Mouse (Mus musculus) myocyte (in vitro differentiated cells): ENCODE measurements around the gene Ogdh. TPM values are rescaled to one million over a fixed set of nuclear protein-coding genes. Genes with fewer than 3 reads are reported as not detected.
A peak's percentile ranks its signal among the peaks of the same experiment; 100 is the strongest.

Experiments used
- H3K27me3 ChIP-seq: one replicate; pipeline ENCODE4 v1.6.1; 2011; ENCODE audit not compliant: control insufficient read depth, insufficient read depth, insufficient read length
- H3K36me3 ChIP-seq: one replicate; pipeline ENCODE4 v1.6.1; 2011; ENCODE audit not compliant: control insufficient read depth, insufficient read depth
- H3K4me2 ChIP-seq: one replicate; pipeline ENCODE4 v1.6.1; 2011; ENCODE audit warnings: low read depth, control low read depth
- H3K4me3 ChIP-seq: one replicate; pipeline ENCODE4 v1.5.1; 2011; ENCODE audit warnings: mild to moderate bottlenecking, control low read depth, moderate library complexity
- H3K79me2 ChIP-seq: one replicate; pipeline ENCODE4 v1.6.1; 2011; ENCODE audit not compliant: control insufficient read depth, insufficient read depth
- H3ac ChIP-seq: one replicate; pipeline ENCODE4 v1.6.1; 2011; ENCODE audit not compliant: control insufficient read depth, insufficient read length
- CEBPB ChIP-seq: IDR thresholded peaks from 2 replicates; pipeline ENCODE4 v1.6.1; 2011; ENCODE audit warnings: mild to moderate bottlenecking, moderate library complexity; ENCODE audit not compliant: poor library complexity, insufficient read depth, severe bottlenecking
- E2F4 ChIP-seq: IDR thresholded peaks from one replicate; pipeline ENCODE4 v1.6.1; 2011; ENCODE audit warnings: mild to moderate bottlenecking, control low read depth, moderate library complexity; ENCODE audit not compliant: insufficient read depth
- MAX ChIP-seq: IDR thresholded peaks from one replicate; pipeline ENCODE4 v1.6.1; 2011; ENCODE audit warnings: low read depth, mild to moderate bottlenecking, control low read depth
- MYOD1 ChIP-seq, 3 experiments: IDR thresholded peaks; one replicate each; pipeline ENCODE4 v1.6.1; 2011; ENCODE audit warnings: control low read depth in 2 of 3, low read depth in 2 of 3, mild to moderate bottlenecking in 2 of 3, moderate library complexity in 1 of 3; ENCODE audit not compliant: insufficient read length in 2 of 3, control insufficient read depth in 1 of 3
- MYOG ChIP-seq, 3 experiments: IDR thresholded peaks; one replicate each; pipeline ENCODE4 v1.6.1; 2011; ENCODE audit warnings: control low read depth in 2 of 3, low read depth in 2 of 3, mild to moderate bottlenecking in 2 of 3; ENCODE audit not compliant: insufficient read length in 2 of 3, control insufficient read depth in 1 of 3, insufficient read depth in 1 of 3
- POLR2A ChIP-seq: IDR thresholded peaks from one replicate; pipeline ENCODE4 v1.6.1; 2011; ENCODE audit warnings: low read depth, mild to moderate bottlenecking, control low read depth, moderate library complexity; ENCODE audit not compliant: insufficient read length
- POLR2AphosphoS2 ChIP-seq: IDR thresholded peaks from one replicate; pipeline ENCODE4 v1.6.1; 2011; ENCODE audit warnings: low read depth, control low read depth; ENCODE audit not compliant: insufficient read length
- REST ChIP-seq: IDR thresholded peaks from one replicate; pipeline ENCODE4 v1.6.1; 2011; ENCODE audit warnings: mild to moderate bottlenecking, control low read depth, moderate library complexity; ENCODE audit not compliant: insufficient read depth, insufficient read length
- SRF ChIP-seq: IDR thresholded peaks from one replicate; pipeline ENCODE4 v1.6.1; 2011; ENCODE audit warnings: low read depth; ENCODE audit not compliant: control insufficient read depth, insufficient read length
- TCF12 ChIP-seq: IDR thresholded peaks from one replicate; pipeline ENCODE4 v1.6.1; 2011; ENCODE audit warnings: mild to moderate bottlenecking, control low read depth; ENCODE audit not compliant: poor library complexity, insufficient read depth, severe bottlenecking
- TCF3 ChIP-seq: IDR thresholded peaks from one replicate; pipeline ENCODE4 v1.6.1; 2011; ENCODE audit warnings: low read depth, control low read depth; ENCODE audit not compliant: insufficient read length
- USF1 ChIP-seq: IDR thresholded peaks from one replicate; pipeline ENCODE4 v1.6.1; 2011; ENCODE audit warnings: low read depth, mild to moderate bottlenecking, control low read depth, moderate library complexity
- polyA plus RNA-seq: library from polyadenylated mRNA; unstranded; fragments of >200 nt; fragmentation: generic; extraction: Trizol; gene quantifications from one replicate; pipeline ENCODE4 v1.2.1, GENCODE M21; 2012; ENCODE audit warnings: missing spikeins

Gene Ogdh
- polyA plus RNA-seq, 1 experiment: 127 TPM

DNA sequence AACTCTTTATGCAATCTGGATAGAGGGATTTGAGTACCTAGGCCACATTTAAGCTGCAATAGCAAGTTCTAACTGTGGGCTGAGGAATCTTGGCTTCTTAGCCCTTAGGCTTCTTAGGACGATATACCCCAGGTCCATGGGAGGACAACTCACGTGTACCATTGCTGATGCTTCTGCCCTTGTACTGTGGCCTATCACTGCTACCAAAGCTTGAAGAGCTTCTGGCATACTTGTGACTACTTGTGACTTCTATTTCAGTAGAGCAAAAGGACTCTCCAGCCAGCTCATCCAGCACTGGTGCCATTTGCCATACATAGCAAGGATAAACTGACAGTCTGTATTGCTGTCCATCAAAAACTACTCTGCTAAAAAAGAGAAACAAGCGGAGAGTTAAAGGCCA, 1.3 kb upstream of the Ogdh start:
- Histone ChIP-seq H3K27me3 (peaks cover 6% of the 10 kb centered on the region), H3K4me2 (no peak overlapping the region), H3K36me3 (no peaks in the 10 kb centered on the region), H3ac (no peak overlapping the region), H3K4me3 (no peak overlapping the region), H3K79me2 (peaks cover 32% of the 10 kb centered on the region)
- no peak for TF ChIP-seq POLR2A
- TF ChIP-seq CEBPB: no peak
- no peak for TF ChIP-seq USF1
- TF ChIP-seq MAX: no peak
- TF ChIP-seq TCF12: no peak
- no peak for TF ChIP-seq MYOD1 (IDR thresholded peaks at IDR 0.05; ENCODE audit: control insufficient read depth in 1 of 3, insufficient read length in 2 of 3, low read depth in 2 of 3)
- no peak for TF ChIP-seq MYOG (IDR thresholded peaks at IDR 0.05; ENCODE audit: control insufficient read depth in 1 of 3, insufficient read depth in 1 of 3, insufficient read length in 2 of 3, low read depth in 2 of 3)
- no peak for TF ChIP-seq TCF3
- TF ChIP-seq REST: no peak
- TF ChIP-seq E2F4: no peak
- no peak for TF ChIP-seq POLR2AphosphoS2
- TF ChIP-seq SRF: no peak

DNA sequence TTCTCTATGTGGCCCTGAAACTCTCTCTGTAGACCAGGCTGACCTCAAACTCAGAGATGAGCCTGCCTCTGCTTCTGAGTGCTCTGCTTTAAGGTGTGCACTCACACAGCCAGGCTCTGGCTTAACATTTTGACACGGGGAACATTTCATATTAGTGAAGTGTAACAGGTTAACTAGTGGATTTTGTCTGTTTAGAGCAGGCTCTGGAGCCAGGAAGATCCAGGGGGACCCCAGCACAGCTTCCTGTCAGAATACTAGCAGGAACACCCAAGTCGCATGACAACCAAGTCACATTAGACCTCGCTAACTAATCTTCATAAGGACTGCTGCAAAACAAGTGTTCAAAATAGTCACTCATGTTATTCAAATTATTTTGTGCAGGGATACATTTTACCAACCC, 550 bp upstream of the Ogdh start:
- peak overlapping the region; percentile 96 for H3K4me2 ChIP-seq
- peak overlapping the region; percentile 54 for H3K4me3 ChIP-seq
- TF ChIP-seq USF1 (no peak), E2F4 (no peak), SRF (no peak), CEBPB (no peak), POLR2A (no peak), MYOD1 (IDR thresholded peaks at IDR 0.05; ENCODE audit: control insufficient read depth in 1 of 3, insufficient read length in 2 of 3, low read depth in 2 of 3) (no peak), MYOG (IDR thresholded peaks at IDR 0.05; ENCODE audit: control insufficient read depth in 1 of 3, insufficient read depth in 1 of 3, insufficient read length in 2 of 3, low read depth in 2 of 3) (no peak), REST (no peak), TCF12 (no peak), MAX (no peak)
- peaks cover 40% of the 10 kb centered on the region for H3K79me2 ChIP-seq
- peaks cover 3% of the 10 kb centered on the region for H3K27me3 ChIP-seq
- peak overlapping the region; percentile 49 for H3ac ChIP-seq
- H3K36me3 ChIP-seq: no peaks in the 10 kb centered on the region

DNA sequence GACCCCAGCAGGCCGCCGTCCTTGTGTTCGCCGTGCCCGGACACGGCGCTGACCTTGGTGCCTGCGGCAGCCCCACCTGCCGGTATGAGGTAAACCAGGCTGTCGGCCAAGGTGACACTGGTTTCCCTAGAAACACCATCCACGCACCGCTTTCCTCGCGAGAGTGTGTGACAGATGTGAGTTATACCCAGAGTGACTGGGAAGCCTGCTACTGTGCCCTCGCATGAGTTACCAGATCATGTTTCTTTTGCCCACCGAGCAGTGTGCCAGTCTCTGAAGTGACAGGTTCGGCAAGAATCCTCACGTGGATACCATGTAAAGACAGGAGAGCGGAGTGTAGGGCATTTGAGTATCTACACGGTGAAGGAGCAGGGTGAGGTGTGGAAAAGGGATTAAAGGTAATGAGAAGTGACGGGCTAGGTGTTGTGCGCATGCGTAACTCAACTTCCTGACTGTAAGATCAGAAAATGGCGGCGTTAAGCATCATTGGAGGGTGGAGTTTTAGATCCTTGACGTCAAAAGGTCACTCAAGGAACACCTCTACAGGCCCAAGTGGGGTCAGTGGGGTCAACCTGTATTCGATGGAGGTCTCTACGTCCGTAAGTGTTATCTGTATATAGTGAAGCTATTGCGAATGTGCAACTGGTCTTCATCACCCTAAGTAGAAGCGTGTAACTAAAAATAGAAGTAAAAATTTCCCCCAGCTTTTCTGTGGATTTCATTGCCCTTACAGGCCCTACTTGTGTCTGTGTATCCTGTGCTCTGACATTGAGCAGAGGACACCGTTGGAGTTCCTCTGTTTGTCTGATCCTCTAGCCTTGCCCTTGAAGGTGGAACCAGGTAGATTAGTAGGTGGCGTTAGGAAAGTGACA, 919 bp downstream of the Ogdh start:
- peak overlapping the region; percentile 82 for H3K4me2 ChIP-seq
- H3K4me3 ChIP-seq: peak overlapping the region; percentile 54
- peak overlapping the region; percentile 49 for H3ac ChIP-seq
- TF ChIP-seq CEBPB (no peak), MYOD1 (IDR thresholded peaks at IDR 0.05; ENCODE audit: control insufficient read depth in 1 of 3, insufficient read length in 2 of 3, low read depth in 2 of 3) (peak in 1 of 3 experiments; percentile 54), MYOG (IDR thresholded peaks at IDR 0.05; ENCODE audit: control insufficient read depth in 1 of 3, insufficient read depth in 1 of 3, insufficient read length in 2 of 3, low read depth in 2 of 3) (peak in 1 of 3 experiments; percentile 10), MAX (no peak), USF1 (no peak), POLR2AphosphoS2 (no peak), POLR2A (no peak), TCF3 (no peak)
- peaks cover 5% of the 10 kb centered on the region for H3K36me3 ChIP-seq
- no peaks in the 10 kb centered on the region for H3K27me3 ChIP-seq
- peaks cover 54% of the 10 kb centered on the region for H3K79me2 ChIP-seq

GRCm38 (mm10) chr11:6292988-6293349, 1.5 kb downstream of the Ogdh start:
- Histone ChIP-seq H3K4me2 (peak overlapping the region; percentile 82), H3K4me3 (peak overlapping the region; percentile 54), H3K79me2 (peaks cover 59% of the 10 kb centered on the region), H3K36me3 (peaks cover 11% of the 10 kb centered on the region), H3ac (no peak overlapping the region), H3K27me3 (no peaks in the 10 kb centered on the region)
- TF ChIP-seq POLR2AphosphoS2 (no peak), TCF12 (no peak), USF1 (no peak), MAX (no peak), MYOD1 (IDR thresholded peaks at IDR 0.05; ENCODE audit: control insufficient read depth in 1 of 3, insufficient read length in 2 of 3, low read depth in 2 of 3) (no peak), SRF (no peak), REST (no peak), CEBPB (no peak), POLR2A (no peak), MYOG (IDR thresholded peaks at IDR 0.05; ENCODE audit: control insufficient read depth in 1 of 3, insufficient read depth in 1 of 3, insufficient read length in 2 of 3, low read depth in 2 of 3) (no peak), E2F4 (no peak), TCF3 (no peak)

- Histone ChIP-seq H3K4me3 (no peak overlapping the region), H3K4me2 (no peak overlapping the region), H3K27me3 (no peaks in the 10 kb centered on the region), H3K79me2 (peaks cover 59% of the 10 kb centered on the region), H3ac (no peak overlapping the region), H3K36me3 (peaks cover 17% of the 10 kb centered on the region)
- no peak for TF ChIP-seq CEBPB
- no peak for TF ChIP-seq E2F4
- no peak for TF ChIP-seq TCF3
- no peak for TF ChIP-seq MYOG (IDR thresholded peaks at IDR 0.05; ENCODE audit: control insufficient read depth in 1 of 3, insufficient read depth in 1 of 3, insufficient read length in 2 of 3, low read depth in 2 of 3)
- TF ChIP-seq TCF12: no peak
- TF ChIP-seq POLR2A: no peak
- TF ChIP-seq MAX: no peak
- no peak for TF ChIP-seq REST
- no peak for TF ChIP-seq POLR2AphosphoS2
- no peak for TF ChIP-seq MYOD1 (IDR thresholded peaks at IDR 0.05; ENCODE audit: control insufficient read depth in 1 of 3, insufficient read length in 2 of 3, low read depth in 2 of 3)
- TF ChIP-seq USF1: no peak
- TF ChIP-seq SRF: no peak
Measured at GRCm38 (mm10) chr11:6293601-6294000, 2.2 kb downstream of the Ogdh start.
